Mouse (Mus musculus): ENCODE data around the gene Zfp217.
A peak's percentile ranks its signal among the peaks of the same experiment; 100 is the strongest.

The Zfp217 gene

GRCm38 (mm10) chr2:170133093-170133731, 14.7 kb downstream of the Zfp217 start:
- DNase-seq (ENCODE audit: low read depth, low spot score): no peak

DNA sequence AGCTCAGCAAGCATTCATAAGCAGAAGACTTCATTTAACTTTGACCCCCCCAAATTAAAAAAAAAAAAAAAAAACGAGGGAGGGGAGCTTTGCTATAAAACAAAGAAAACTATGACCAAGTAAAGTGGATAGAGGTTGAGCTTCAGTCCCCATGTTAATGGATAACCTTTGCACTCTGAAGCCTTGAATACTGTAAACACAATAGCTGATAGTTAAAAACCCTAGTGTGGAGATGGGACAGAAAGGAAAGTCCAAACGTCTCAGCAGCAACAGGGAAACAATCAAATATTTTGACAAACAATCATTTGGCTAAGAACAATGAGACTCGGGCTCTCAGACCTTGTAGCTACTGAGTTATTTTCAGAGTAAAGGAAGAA, 15.2 kb downstream of the Zfp217 start:
- no peak for DNase-seq (ENCODE audit: low read depth, low spot score)

GRCm38 (mm10) chr2:170131981-170132460, 15.9 kb downstream of the Zfp217 start:
- no peak for DNase-seq (ENCODE audit: low read depth, low spot score)

GRCm38 (mm10) chr2:170130780-170131645, 16.9 kb downstream of the Zfp217 start:
- peak; percentile 72 for DNase-seq (ENCODE audit: low read depth, low spot score)

GRCm38 (mm10) chr2:170129923-170130779, 17.8 kb downstream of the Zfp217 start:
- no peak for DNase-seq (ENCODE audit: low read depth, low spot score)

- no peak for DNase-seq (ENCODE audit: low read depth, low spot score)
Observed at GRCm38 (mm10) chr2:170129248-170129922, 18.5 kb downstream of the Zfp217 start.

DNA sequence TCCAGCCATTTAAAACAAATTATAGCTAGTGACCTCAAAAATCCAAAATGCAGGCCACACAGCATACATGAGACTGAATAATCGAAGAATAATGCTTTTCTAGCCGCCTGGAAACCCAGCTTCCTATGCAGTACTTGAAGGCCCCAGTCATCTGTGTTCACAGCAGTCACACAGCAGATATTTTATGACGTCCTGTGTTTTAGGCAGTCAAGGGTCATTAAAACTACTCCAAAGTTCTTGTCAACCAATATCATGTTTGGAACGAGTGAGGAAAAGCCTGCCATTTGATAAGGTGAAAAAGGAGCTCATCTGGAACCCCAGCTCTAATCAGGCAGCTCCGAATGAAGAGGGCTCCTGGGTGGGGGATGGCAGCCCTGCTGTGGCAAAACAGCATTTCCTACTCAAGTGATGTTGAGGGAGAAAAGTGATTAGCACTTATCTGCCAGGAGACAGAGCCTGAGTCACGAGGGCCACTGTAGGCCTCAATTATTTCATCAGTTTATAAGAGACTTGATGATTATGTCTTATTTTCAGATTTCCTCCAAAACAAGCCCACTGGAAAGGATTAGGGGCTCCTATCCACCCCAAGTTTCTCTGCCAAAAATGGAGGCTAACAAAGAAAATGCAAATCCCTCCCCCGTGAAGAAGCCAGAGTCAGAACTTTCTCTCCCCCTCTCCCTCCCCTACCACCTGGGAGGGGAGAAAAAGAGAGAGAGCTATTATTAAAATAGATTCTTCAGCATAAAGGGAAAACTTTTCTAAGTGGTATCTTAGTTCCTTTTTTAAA, 19.2 kb downstream of the Zfp217 start:
- no peak for DNase-seq (ENCODE audit: low read depth, low spot score)

DNA sequence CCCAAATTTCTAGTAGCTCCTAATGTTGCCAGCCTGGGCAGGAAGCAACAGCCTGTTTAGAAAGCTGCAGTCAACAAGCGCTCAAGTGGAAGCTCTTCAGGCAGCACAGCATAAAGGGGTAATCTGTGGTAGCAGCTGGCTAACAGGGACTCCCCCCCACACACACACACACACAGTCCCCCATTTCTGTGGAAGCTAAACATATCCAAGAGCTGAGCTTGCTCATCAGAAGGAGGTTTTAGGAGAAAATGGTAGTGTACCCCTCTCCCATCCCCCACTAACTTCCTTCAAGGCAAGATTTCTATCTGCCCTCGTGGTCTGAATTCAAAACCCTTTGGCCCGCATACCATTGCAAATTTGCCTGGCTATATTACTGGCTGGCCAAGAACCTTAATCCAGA, 20.4 kb downstream of the Zfp217 start:
- no peak for DNase-seq (ENCODE audit: low read depth, low spot score)

- no peak for DNase-seq (ENCODE audit: low read depth, low spot score)
Observed at GRCm38 (mm10) chr2:170126266-170126665, 21.6 kb downstream of the Zfp217 start.

DNA sequence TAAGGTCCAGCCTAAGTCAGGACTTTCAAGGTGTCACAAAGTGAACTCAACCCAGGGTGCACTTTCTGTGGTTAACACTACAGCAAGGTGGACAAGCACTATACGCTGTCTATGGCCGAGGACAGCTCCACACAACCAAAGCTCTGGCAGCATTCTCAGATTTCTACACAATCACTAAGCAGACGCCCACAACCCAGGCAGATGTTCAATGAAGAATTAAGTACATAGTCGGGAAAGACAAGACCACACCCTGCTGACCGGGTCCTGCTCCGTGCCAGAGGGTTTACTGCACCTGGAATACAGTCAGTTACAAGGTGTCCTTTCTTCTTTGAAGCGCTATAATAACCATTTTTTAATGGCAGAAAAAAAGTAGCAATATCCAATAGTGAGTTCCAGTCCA, 25.7 kb downstream of the Zfp217 start:
- DNase-seq (ENCODE audit: low read depth, low spot score): no peak

GRCm38 (mm10) chr2:170120139-170121027, 27.5 kb downstream of the Zfp217 start:
- no peak for DNase-seq (ENCODE audit: low read depth, low spot score)

- peak; percentile 60 for DNase-seq (ENCODE audit: low read depth, low spot score)
Observed at GRCm38 (mm10) chr2:170116704-170117281, 31.1 kb downstream of the Zfp217 start.

DNA sequence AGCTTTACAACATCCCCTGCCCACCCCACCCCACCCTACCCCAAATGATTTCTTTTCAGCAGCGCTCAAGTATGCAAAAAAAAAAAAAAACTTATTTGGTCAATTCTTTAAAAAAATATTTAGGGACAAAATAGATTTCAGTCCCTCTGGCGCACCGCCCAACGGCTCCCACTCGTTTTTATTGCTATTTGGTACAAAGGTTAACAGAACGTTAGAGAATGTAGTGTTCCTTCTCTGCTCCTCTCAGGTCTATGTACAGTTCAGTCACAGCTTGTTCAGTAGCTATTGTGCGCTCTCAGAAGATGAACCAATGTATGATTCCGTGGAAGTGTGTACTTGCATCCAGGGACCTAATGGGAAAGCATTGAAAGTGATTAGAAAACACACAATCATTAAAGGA, 37.6 kb downstream of the Zfp217 start:
- no peak for DNase-seq (ENCODE audit: low read depth, low spot score)

- no peak for DNase-seq (ENCODE audit: low read depth, low spot score)
Observed at GRCm38 (mm10) chr2:170109528-170109927, 38.4 kb downstream of the Zfp217 start.

GRCm38 (mm10) chr2:170107791-170108190, 40.1 kb downstream of the Zfp217 start:
- no peak for DNase-seq (ENCODE audit: low read depth, low spot score)

DNA sequence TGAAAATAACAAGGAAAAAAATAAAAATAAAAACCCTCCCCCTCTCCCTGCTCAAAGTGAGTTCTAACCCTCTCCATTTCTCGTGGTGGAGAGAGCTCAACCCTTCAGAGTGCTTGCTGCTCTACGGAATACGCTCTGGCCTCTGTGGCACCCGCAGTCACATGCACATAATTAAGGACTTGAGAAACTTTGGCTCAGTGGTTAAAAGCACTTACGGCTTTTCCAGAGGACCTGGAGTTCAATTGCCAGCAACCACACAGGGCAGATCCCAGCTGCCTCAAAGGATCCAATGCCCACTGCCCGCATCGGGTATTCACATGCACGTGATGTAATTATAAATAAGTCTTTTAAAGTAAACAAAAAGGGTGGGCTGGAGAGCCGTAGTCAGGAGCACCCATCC, 41.9 kb downstream of the Zfp217 start:
- no peak for DNase-seq (ENCODE audit: low read depth, low spot score)

GRCm38 (mm10) chr2:170104396-170104795, 43.5 kb downstream of the Zfp217 start:
- DNase-seq (ENCODE audit: low read depth, low spot score): no peak

- no peak for DNase-seq (ENCODE audit: low read depth, low spot score)
Observed at GRCm38 (mm10) chr2:170103852-170104251, 44.1 kb downstream of the Zfp217 start.

DNA sequence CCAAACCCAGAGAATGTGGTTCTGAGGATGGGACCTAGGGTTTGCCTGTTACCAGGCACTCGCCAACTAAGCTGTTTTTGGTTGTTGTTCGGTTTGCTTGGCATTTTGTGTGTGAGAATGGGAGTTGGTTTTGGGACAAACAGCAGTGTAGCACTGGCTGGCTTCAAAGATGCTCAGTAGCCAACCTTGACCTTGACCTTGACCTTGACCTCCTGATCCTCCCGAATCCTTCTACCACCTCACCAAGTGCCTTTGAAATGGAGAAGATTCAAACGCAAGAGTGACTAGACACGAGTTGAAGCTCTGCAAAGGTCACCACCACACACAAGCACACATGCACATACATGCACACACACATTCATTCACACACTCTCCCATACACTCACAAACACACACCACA, 44.6 kb downstream of the Zfp217 start:
- no peak for DNase-seq (ENCODE audit: low read depth, low spot score)
